Mouse (Mus musculus): ENCODE results near the gene Map3k5. TPM values are rescaled to one million over a fixed set of nuclear protein-coding genes. Genes with fewer than 3 reads are reported as not detected.

Map3k5 gene
- 9.1 TPM for polyA plus RNA-seq (2017; shearing (Covaris generic))

GRCm38 (mm10) chr10:19934384-19935294 is at the start of gene Map3k5:
Gene Map3k5, plus strand, starts transcription at chr10:19934472.

GRCm38 (mm10) chr10:19907246-19907804 is 26.9 kb upstream of the Map3k5 start, which contains the start of gene Pex7:
Gene Pex7, minus strand, starts transcription at chr10:19907689.

DNA sequence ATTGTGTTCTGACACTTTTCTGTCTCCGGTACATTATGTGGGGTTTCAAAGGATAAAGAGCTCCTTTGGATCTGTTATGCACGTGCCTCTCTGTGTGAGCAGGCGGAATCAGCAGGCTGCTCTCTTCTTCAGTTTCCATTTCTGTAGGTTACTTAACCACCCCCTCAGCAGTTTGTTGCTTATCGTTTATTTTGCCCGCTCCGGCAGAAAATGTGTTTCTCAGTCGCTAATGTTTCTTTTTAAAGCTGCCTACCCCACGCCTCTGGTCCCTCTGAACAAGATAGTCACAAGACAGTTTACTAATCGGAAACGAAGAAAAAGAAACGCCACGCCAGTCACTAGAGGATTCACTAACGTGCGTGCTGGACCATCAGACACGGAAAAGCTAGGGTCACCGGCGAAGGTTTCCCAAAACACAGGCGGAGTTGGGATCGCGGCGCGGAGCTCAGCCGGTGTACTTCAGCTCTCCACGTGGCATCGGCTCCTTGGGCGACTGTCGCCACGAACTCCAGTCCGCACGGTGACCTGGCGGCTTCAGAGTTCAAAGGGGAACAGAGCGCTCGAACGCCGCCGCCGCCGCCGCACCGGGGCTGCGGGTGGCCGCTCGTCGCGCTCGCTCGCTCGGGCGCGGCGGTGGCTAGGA is 214.0 kb downstream of the Map3k5 start, which contains the start of gene Map7:
TSS of gene Map7 (plus strand) at position 342 of the 643 bp plus-strand sequence.

Other genes with a start within 250 kb of the Map3k5 start
- 0.13 TPM for gene Il20ra, start 221.9 kb upstream of the Map3k5 start, polyA plus RNA-seq (2017; shearing (Covaris generic))
- gene Slc35d3, start 83.0 kb upstream of the Map3k5 start, polyA plus RNA-seq (2017; shearing (Covaris generic)) = not detected
- 8.0 TPM for gene Pex7, start 26.8 kb upstream of the Map3k5 start, polyA plus RNA-seq (2017; shearing (Covaris generic))
- gene Map7, start 214.0 kb downstream of the Map3k5 start, polyA plus RNA-seq (2017; shearing (Covaris generic)) = 18.9 TPM